Comparison of ENCODE assay signal across 17 mouse cellular contexts in the genomic region with DNA sequence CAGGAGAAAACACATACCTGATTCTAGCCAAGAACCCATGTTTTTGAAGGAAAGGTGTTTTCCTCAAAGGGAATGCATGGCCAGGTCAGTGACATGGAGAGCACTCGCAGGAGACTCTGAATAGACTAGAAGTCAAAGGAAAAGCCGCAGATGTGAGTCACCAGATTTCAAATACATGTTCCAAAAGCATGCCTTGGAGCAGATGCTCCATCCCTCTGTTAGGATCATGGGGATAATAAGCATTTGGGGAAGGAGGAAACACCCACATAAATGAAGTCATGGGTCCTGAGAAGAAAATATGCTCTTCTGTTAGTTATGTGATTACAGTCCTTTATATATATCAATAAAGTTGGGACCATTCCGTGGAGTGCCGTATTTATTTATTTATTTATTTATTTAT.
"Had no signal": no experiment of that assay in that cellular context is flagged by ENCODE, and none has a peak within 500 bp of the region (broad histone marks: within the 10 kb centered on the region; RNA-seq: fewer than 3 reads in every experiment).

No protein-coding gene starts in this region.

- H3K36me3 ChIP-seq: liver, embryonic 13.5 days; stomach, embryonic 15.5 days had no signal

- H3K9me3 ChIP-seq: liver, embryonic 13.5 days; stomach, embryonic 15.5 days had no signal

- DNase-seq: kidney, adult 18-20 months; kidney, adult 9 months; kidney, postnatal 14 days; kidney, postnatal 4 days; liver, embryonic 13.5 days; lung, adult 2 months; lung, postnatal 14 days; lung, postnatal 4 days; midbrain, embryonic 14.5 days; right cerebral cortex, postnatal 25 days; spleen, adult 18-20 months; thymus, adult 18-20 months; thymus, postnatal 36 days had no signal

- H3K27ac ChIP-seq: liver, embryonic 13.5 days; stomach, embryonic 15.5 days had no signal

- ATAC-seq: inflammation-experienced regulatory T-cells, adult 6 months; intestine, embryonic 16.5 days had no signal

- H3K4me3 ChIP-seq: liver, embryonic 13.5 days; stomach, embryonic 15.5 days had no signal

- H3K9ac ChIP-seq: liver, embryonic 13.5 days; stomach, embryonic 15.5 days had no signal

- H3K4me2 ChIP-seq: liver, embryonic 13.5 days; midbrain, embryonic 11.5 days; stomach, embryonic 15.5 days had no signal

- H3K4me1 ChIP-seq: liver, embryonic 13.5 days; stomach, embryonic 15.5 days had no signal

- H3K27me3 ChIP-seq: stomach, embryonic 15.5 days had no signal
